Mouse (Mus musculus) liver, embryonic 14.5 days (tissue): Measurements from ENCODE around the gene Ebf1.

Experiments
- CTCF ChIP-seq: IDR thresholded peaks from 2 replicates; pipeline ENCODE4 v1.5.1; 2016; ENCODE audit warnings: antibody characterized with exemption, low read depth, control low read depth
- EP300 ChIP-seq: IDR thresholded peaks from 2 replicates; pipeline ENCODE4 v1.6.1; 2016; ENCODE audit warnings: antibody characterized with exemption, low read depth

DNA sequence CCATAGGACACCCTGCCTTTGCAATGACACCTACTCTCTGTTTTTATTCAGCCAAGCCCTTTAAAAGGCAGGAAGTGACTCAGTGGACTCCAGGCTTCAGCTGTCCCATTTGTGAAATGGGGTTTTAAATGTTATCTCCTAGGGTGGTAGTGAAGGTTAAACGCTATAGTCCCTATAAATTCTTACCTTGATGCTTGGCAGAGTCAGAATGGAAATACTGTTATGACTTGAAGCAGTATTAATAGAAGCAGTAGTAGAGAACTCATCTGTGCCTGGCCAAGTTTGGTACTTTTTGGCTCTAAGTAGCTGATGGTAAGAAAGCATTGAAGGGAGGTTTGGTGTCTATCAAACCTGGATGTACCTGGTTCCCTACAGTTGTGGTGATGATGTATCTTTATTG lies 19.1 kb downstream of the Ebf1 start:
- TF ChIP-seq CTCF = no peak
- TF ChIP-seq EP300 = no peak
